Mouse (Mus musculus) MEL (cell line): Measurements from ENCODE around the gene Zbtb37. TPM values are rescaled to one million over a fixed set of nuclear protein-coding genes. Genes with fewer than 3 reads are reported as not detected.
A peak's percentile ranks its signal among the peaks of the same experiment; 100 is the strongest.
"Not testable (repeated sequence)": the region's sequence is repeated elsewhere in the genome, so short reads cannot be mapped to it uniquely, and the experiment has no call there.

Experiments used
- DNase-seq: peaks from one replicate; pipeline ENCODE4 v3.0.0; 2011; ENCODE audit warnings: low read depth, low spot score
- H3K27ac ChIP-seq: 2 replicates; pipeline ENCODE4 v1.5.1; 2012; ENCODE audit warnings: low read depth, mild to moderate bottlenecking, control low read depth, low read length, moderate library complexity; ENCODE audit not compliant: control insufficient read depth
- H3K27me3 ChIP-seq, 2 experiments: fragments of 150-350 bp in 1 of 2; sonication (generic) in 1 of 2; 2 replicates each; pipeline ENCODE4 v1.6.1; 2012; ENCODE audit warnings: low read length in 2 of 2, mild to moderate bottlenecking in 2 of 2, improper control_type of control experiment in 1 of 2, moderate library complexity in 1 of 2; ENCODE audit not compliant: insufficient read depth in 2 of 2, control insufficient read depth in 1 of 2
- H3K36me3 ChIP-seq, 2 experiments: 2 replicates each; pipeline ENCODE4 v1.6.1; 2012 to 2014; ENCODE audit warnings: low read length in 2 of 2, improper control_type of control experiment in 1 of 2, inconsistent platforms in 1 of 2, mild to moderate bottlenecking in 1 of 2; ENCODE audit not compliant: insufficient read depth in 2 of 2, control insufficient read depth in 1 of 2
- H3K4me1 ChIP-seq, 2 experiments: fragments of 150-350 bp in 1 of 2; sonication (generic) in 1 of 2; 2 replicates each; pipeline ENCODE4 v1.6.1; 2012; ENCODE audit warnings: low read length in 2 of 2, improper control_type of control experiment in 1 of 2, mild to moderate bottlenecking in 1 of 2; ENCODE audit not compliant: insufficient read depth in 2 of 2, control insufficient read depth in 1 of 2
- H3K4me3 ChIP-seq, 2 experiments: fragments of 150-350 bp in 1 of 2; sonication (generic) in 1 of 2; 2 replicates each; pipeline ENCODE4 v1.5.1; 2012; ENCODE audit warnings: low read depth in 2 of 2, low read length in 2 of 2, mild to moderate bottlenecking in 2 of 2, moderate library complexity in 2 of 2, control low read depth in 1 of 2, improper control_type of control experiment in 1 of 2; ENCODE audit not compliant: control insufficient read depth in 1 of 2, insufficient read depth in 1 of 2
- H3K79me2 ChIP-seq: 2 replicates; pipeline ENCODE4 v1.6.1; 2012; ENCODE audit warnings: mild to moderate bottlenecking, low read length, moderate library complexity; ENCODE audit not compliant: control insufficient read depth, poor library complexity, insufficient read depth
- H3K9ac ChIP-seq: 2 replicates; pipeline ENCODE4 v1.6.1; 2012; ENCODE audit warnings: low read depth, mild to moderate bottlenecking, control low read depth, low read length, moderate library complexity; ENCODE audit not compliant: control insufficient read depth, poor library complexity, severe bottlenecking
- H3K9me3 ChIP-seq: fragments of 150-350 bp; sonication (generic); replicated peaks from 2 replicates; pipeline ENCODE4 v1.6.1; 2012; ENCODE audit warnings: mild to moderate bottlenecking, low read length, improper control_type of control experiment, moderate library complexity; ENCODE audit not compliant: insufficient read depth
- E2F4 ChIP-seq: IDR thresholded peaks from 2 replicates; pipeline ENCODE4 v1.6.1; 2011; ENCODE audit warnings: low read depth, low read length, improper control_type of control experiment, borderline replicate concordance
- ETS1 ChIP-seq: IDR thresholded peaks from 2 replicates; pipeline ENCODE4 v1.6.1; 2012; ENCODE audit warnings: low read depth, mild to moderate bottlenecking, inconsistent platforms, low read length, improper control_type of control experiment, moderate library complexity
- GABPA ChIP-seq: IDR thresholded peaks from 2 replicates; pipeline ENCODE4 v1.6.1; 2012; ENCODE audit warnings: low read depth, mild to moderate bottlenecking, inconsistent platforms, low read length, improper control_type of control experiment, moderate library complexity
- MYC ChIP-seq: IDR thresholded peaks from 2 replicates; pipeline ENCODE4 v1.6.1; 2011; ENCODE audit warnings: low read depth, mild to moderate bottlenecking, low read length, improper control_type of control experiment, moderate library complexity
- RAD21 ChIP-seq: IDR thresholded peaks from 2 replicates; pipeline ENCODE4 v1.6.1; 2011; ENCODE audit warnings: mild to moderate bottlenecking, low read depth, low read length, improper control_type of control experiment
- RCOR1 ChIP-seq: IDR thresholded peaks from 2 replicates; pipeline ENCODE4 v1.6.1; 2012; ENCODE audit warnings: low read depth, mild to moderate bottlenecking, inconsistent platforms, low read length, improper control_type of control experiment
- TAL1 ChIP-seq: IDR thresholded peaks from 2 replicates; pipeline ENCODE4 v1.6.1; 2012; ENCODE audit warnings: mild to moderate bottlenecking, inconsistent platforms, low read length, moderate library complexity, mixed read lengths
- TBP ChIP-seq: IDR thresholded peaks from 2 replicates; pipeline ENCODE4 v1.8.0; 2011; ENCODE audit warnings: low read depth, low read length, improper control_type of control experiment
- TCF12 ChIP-seq: IDR thresholded peaks from 2 replicates; pipeline ENCODE4 v1.6.1; 2014; ENCODE audit warnings: low read depth, mild to moderate bottlenecking, inconsistent platforms, low read length, improper control_type of control experiment, moderate library complexity
- UBTF ChIP-seq: IDR thresholded peaks from 2 replicates; pipeline ENCODE4 v1.6.1; 2012; ENCODE audit warnings: low read depth, mild to moderate bottlenecking, inconsistent platforms, low read length, improper control_type of control experiment, moderate library complexity, borderline replicate concordance; ENCODE audit not compliant: insufficient read depth
- ZNF384 ChIP-seq: IDR thresholded peaks from 2 replicates; pipeline ENCODE4 v1.6.1; 2012; ENCODE audit warnings: low read depth, mild to moderate bottlenecking, inconsistent platforms, low read length, improper control_type of control experiment
- polyA plus RNA-seq, 2 experiments: library from polyadenylated mRNA; stranded (reverse) in 1 of 2; unstranded in 1 of 2; fragments of >175 nt in 1 of 2; fragments of >200 nt in 1 of 2; gene quantifications; 2 replicates each; pipeline versions ENCODE4 v1.2.1 to v1.2.4; 2012; ENCODE audit warnings: low replicate concordance in 2 of 2, low read depth in 1 of 2; ENCODE audit not compliant: insufficient read length in 2 of 2, insufficient read depth in 1 of 2, missing spikeins in 1 of 2
- total RNA-seq: library from RNA; depleted of rRNA; stranded (reverse); fragments of 300-350 nt; gene quantifications from 2 replicates; pipeline ENCODE4 v1.2.3, GENCODE M21; 2012

Gene Zbtb37
- total and polyA plus RNA-seq, 3 experiments, result 4.2 to 5.7 TPM; not detected in 1

DNA sequence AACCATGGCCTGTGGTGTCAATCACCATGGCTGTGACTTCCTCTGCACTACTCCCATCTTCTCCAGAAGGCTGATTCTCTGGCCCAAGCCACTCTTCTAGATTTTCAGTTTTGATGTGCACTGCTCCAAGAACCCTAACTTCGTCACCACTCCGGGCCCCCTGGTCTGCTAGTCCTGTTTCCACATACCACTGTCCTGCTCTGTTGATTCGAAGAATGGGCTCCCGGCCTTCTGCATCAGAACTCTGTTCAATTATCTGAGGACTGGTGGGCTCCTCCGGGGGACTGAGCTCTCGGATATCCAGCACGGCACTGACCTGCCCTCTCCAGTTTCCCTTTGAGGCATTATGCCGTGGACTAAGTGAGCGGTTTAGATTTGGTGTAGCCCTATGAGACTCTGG is 2.8 kb downstream of the Zbtb37 start:
- Histone ChIP-seq H3K27me3 (no peaks in the 10 kb centered on the region), H3K4me3 (peak overlapping the region; percentile 60 to 77), H3K9ac (peak overlapping the region; percentile 96)
- DNase-seq, result no peak
- no peak for TF ChIP-seq MYC
- TF ChIP-seq ETS1, result no peak
- no peak for TF ChIP-seq RAD21
- TF ChIP-seq RCOR1, result no peak
- TF ChIP-seq UBTF, result no peak
- TF ChIP-seq E2F4, result no peak
- TF ChIP-seq GABPA, result no peak
- no peak for TF ChIP-seq TCF12
- TF ChIP-seq TBP, result no peak
- no peak for TF ChIP-seq TAL1
- TF ChIP-seq, all 39 proteins: peak for 0
- no peaks in the 10 kb centered on the region for H3K9me3 ChIP-seq
- H3K36me3 ChIP-seq, result peaks cover 12 to 34% of the 10 kb centered on the region in 2 experiments
- H3K79me2 ChIP-seq, result peaks cover 35% of the 10 kb centered on the region
- peaks cover 2 to 9% of the 10 kb centered on the region in 2 experiments for H3K4me1 ChIP-seq
- H3K27ac ChIP-seq, result peak overlapping the region; percentile 98

DNA sequence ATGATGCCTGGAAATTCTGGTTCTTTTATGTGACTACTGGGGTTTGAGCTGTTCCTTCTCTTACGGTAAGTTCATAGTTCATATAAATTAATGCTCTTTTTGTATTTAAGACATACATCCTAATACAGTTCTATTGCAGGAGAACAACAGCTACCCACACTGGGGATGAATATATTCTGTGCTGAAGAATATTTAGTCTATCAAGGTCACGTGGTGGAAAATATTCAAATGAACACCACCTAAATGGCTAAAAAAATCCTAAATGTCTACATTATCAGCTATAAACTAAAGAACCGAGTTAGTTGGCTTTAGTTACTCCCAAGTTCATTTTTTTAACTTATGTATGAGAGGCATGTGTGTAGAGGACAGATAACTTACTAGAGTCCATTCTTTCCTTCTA is 4.6 kb downstream of the Zbtb37 start:
- Histone ChIP-seq H3K27me3 (no peaks in the 10 kb centered on the region), H3K9ac (no peak overlapping the region), H3K79me2 (peaks cover 17% of the 10 kb centered on the region), H3K4me1 (peaks cover 2 to 9% of the 10 kb centered on the region in 2 experiments), H3K27ac (no peak overlapping the region), H3K4me3 (no peak overlapping the region), H3K9me3 (no peaks in the 10 kb centered on the region), H3K36me3 (peaks cover 0 to 35% of the 10 kb centered on the region in 2 experiments; a peak in 3 of 4 replicates)
- no peak for DNase-seq
- TF ChIP-seq ZNF384 (no peak), TAL1 (no peak)

DNA sequence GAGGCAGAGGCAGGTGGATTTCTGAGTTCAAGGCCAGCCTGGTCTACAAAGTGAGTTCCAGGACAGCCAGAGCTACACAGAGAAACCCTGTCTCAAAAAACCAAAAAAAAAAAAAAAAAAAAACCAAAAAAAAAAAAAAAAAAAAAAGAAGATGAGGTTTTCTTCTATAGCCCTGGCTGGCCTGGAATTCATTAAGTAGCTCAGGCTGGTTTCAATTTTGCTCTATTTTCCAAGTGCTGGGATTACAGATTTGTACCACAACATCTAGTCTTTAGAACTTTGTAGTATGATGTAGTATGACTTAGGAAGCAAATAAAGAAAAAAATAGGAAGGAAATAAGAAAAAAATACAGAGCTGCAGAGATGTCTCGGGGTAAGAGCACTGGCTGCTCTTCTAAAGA is 6.2 kb downstream of the Zbtb37 start:
- not testable (repeated sequence) for H3K27ac ChIP-seq, DNase-seq, H3K4me1 ChIP-seq, H3K9me3 ChIP-seq, H3K4me3 ChIP-seq, H3K79me2 ChIP-seq, H3K9ac ChIP-seq, H3K27me3 ChIP-seq
- peak; percentile 48; the same call in 1 of the 2 replicates for TF ChIP-seq ZNF384
- H3K36me3 ChIP-seq, result peaks cover 0 to 35% of the 10 kb centered on the region in 2 experiments; a peak in 3 of 4 replicates
